Mouse (Mus musculus): ENCODE measurements around the gene Sec31a. TPM values are rescaled to one million over a fixed set of nuclear protein-coding genes. Genes with fewer than 3 reads are reported as not detected.

Sec31a gene
- polyA plus RNA-seq, 1 experiment from 2014 or later: 67.0 TPM

- H3K9ac ChIP-seq: no peak overlapping the region
- H3K27me3 ChIP-seq (replicated peaks): no peaks in the 10 kb centered on the region
- H3K4me1 ChIP-seq: no peaks in the 10 kb centered on the region
- H3K4me3 ChIP-seq: no peak overlapping the region
- ATAC-seq: peak; percentile 34; the same call in 1 of the 2 replicates
- 81% methylated on average over 11 of the region's 11 CpGs for WGBS (ENCODE audit: insufficient replicate concordance)
- no peak overlapping the region for H3K4me2 ChIP-seq
- peaks cover 79% of the 10 kb centered on the region for H3K36me3 ChIP-seq
- no peaks in the 10 kb centered on the region for H3K9me3 ChIP-seq (replicated peaks)
- H3K27ac ChIP-seq: no peak overlapping the region
Measured at GRCm38 (mm10) chr5:100369825-100370459, 46.1 kb downstream of the Sec31a start.

- H3K4me3 ChIP-seq: no peak overlapping the region
- H3K9me3 ChIP-seq (replicated peaks): no peaks in the 10 kb centered on the region
- H3K27ac ChIP-seq: no peak overlapping the region
- no peak overlapping the region for H3K4me2 ChIP-seq
- WGBS (ENCODE audit: insufficient replicate concordance): 71% methylated on average over 6 of the region's 6 CpGs
- no peaks in the 10 kb centered on the region for H3K4me1 ChIP-seq
- no peak for ATAC-seq
- H3K36me3 ChIP-seq: peaks cover 79% of the 10 kb centered on the region
- H3K27me3 ChIP-seq (replicated peaks): no peaks in the 10 kb centered on the region
- H3K9ac ChIP-seq: no peak overlapping the region
Measured at GRCm38 (mm10) chr5:100369093-100369492, 46.9 kb downstream of the Sec31a start.

DNA sequence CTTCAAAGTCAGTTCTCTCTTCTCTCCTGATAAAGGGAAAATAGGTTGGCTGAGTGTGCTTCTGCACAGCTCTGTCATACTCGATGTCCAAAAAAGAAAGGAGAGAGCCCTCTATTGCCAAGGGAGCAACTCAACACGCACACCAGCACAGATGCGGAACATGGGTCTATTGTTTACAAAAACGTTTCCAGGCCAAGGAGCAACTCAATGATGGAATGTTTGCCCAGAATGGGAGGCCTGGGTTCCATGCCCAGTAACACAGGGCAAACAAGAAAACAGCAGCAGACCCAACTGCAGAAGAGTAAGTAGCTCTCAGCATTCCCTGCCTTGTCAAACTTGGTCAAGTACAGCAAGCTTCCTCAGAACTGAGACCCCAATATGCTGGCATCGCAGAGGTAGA lies 47.5 kb downstream of the Sec31a start:
- Histone ChIP-seq H3K9me3 (replicated peaks) (no peaks in the 10 kb centered on the region), H3K9ac (no peak overlapping the region), H3K4me2 (no peak overlapping the region), H3K27ac (no peak overlapping the region), H3K36me3 (peaks cover 80% of the 10 kb centered on the region), H3K4me1 (no peaks in the 10 kb centered on the region), H3K4me3 (no peak overlapping the region), H3K27me3 (replicated peaks) (no peaks in the 10 kb centered on the region)
- 74% methylated on average over 5 of the region's 5 CpGs for WGBS (ENCODE audit: insufficient replicate concordance)
- no peak for ATAC-seq

DNA sequence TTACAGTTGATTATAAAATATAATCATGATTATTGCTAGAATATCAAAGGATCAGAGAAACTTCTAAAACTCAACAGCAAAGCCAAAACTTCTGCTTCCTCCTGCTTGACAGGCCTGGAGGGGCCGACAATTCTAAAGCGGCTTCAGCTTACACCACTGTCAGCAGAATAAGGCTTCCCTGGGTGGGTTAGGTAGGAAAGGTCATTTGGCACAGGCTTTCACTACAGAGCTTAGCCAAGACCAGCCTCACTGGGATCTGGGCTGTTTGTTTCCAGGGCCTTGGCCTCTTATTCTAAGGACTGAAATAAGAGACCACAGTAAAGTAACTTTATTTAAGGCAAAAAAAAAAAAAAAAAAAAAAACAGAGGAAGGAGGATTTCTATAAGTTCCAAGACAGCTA lies 49.0 kb downstream of the Sec31a start:
- Histone ChIP-seq H3K27ac (no peak overlapping the region), H3K27me3 (replicated peaks) (no peaks in the 10 kb centered on the region), H3K9me3 (replicated peaks) (no peaks in the 10 kb centered on the region), H3K9ac (no peak overlapping the region), H3K4me2 (no peak overlapping the region), H3K4me3 (no peak overlapping the region), H3K36me3 (peaks cover 84% of the 10 kb centered on the region), H3K4me1 (no peaks in the 10 kb centered on the region)
- 95% methylated on average over 2 of the region's 2 CpGs for WGBS (ENCODE audit: insufficient replicate concordance)
- no peak for ATAC-seq

DNA sequence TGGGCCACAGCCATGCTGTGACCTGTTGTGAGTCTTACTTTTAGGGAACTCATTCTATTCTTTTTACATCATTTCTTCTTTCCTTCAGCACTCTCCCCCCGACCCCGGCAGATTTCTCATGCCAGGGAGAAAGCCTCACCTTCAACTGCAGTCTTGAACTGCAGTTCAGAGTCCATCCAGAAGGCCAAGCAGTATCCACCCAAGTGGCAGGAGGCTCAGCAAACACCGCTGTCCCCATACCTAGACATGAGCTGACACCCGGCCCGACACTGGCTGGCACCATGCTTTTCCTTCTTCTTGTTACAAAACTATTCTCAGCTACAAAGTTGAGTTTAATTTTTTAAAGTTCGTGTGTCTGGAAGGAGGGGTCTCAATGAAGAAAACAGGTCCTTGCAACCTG lies 55.7 kb downstream of the Sec31a start:
- peaks cover 47% of the 10 kb centered on the region for H3K36me3 ChIP-seq
- ATAC-seq: no peak
- H3K27ac ChIP-seq: no peak overlapping the region
- H3K4me3 ChIP-seq: no peak overlapping the region
- 0 out of 2 replicates have a peak, but pooled peaks cover 12% of the 10 kb centered on the region for H3K4me1 ChIP-seq
- no peaks in the 10 kb centered on the region for H3K9me3 ChIP-seq (replicated peaks)
- H3K4me2 ChIP-seq: no peak overlapping the region
- no peak overlapping the region for H3K9ac ChIP-seq
- WGBS (ENCODE audit: insufficient replicate concordance): 69% methylated on average over 6 of the region's 6 CpGs
- H3K27me3 ChIP-seq (replicated peaks): no peaks in the 10 kb centered on the region

- H3K27me3 ChIP-seq (replicated peaks): no peaks in the 10 kb centered on the region
- no peak overlapping the region for H3K27ac ChIP-seq
- H3K4me2 ChIP-seq: no peak overlapping the region
- H3K4me1 ChIP-seq: 0 out of 2 replicates have a peak, but pooled peaks cover 12% of the 10 kb centered on the region
- H3K4me3 ChIP-seq: no peak overlapping the region
- no peaks in the 10 kb centered on the region for H3K9me3 ChIP-seq (replicated peaks)
- H3K9ac ChIP-seq: no peak overlapping the region
- H3K36me3 ChIP-seq: peaks cover 27% of the 10 kb centered on the region
- no peak for ATAC-seq
- whole genome bisulfite sequencing (ENCODE audit: insufficient replicate concordance): 44% methylated on average over 8 of the region's 8 CpGs
Measured at GRCm38 (mm10) chr5:100358334-100358733, 57.7 kb downstream of the Sec31a start.

DNA sequence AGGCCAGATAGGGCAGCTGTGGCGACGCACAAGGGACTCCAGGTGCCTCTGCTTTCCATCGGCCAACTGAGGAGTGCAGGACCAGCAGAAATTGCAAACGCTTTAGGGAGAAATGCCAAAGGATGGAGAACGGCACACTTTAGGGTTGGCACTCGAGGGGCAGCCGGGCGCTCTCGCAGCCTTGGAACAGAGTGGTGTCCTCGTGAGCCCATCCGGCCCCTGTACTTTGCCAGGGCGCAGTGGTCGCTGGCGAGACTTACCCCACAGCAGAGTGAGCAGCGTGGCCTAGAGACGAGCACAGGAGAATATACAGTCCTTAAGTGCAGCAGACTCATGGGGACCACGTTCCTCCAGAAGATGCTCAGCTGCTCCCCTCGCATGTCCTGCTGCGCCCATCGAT lies 61.4 kb downstream of the Sec31a start:
- Histone ChIP-seq H3K27me3 (replicated peaks) (no peaks in the 10 kb centered on the region), H3K4me2 (no peak overlapping the region), H3K36me3 (no peaks in the 10 kb centered on the region), H3K4me3 (no peak overlapping the region), H3K4me1 (0 out of 2 replicates have a peak, but pooled peaks cover 13% of the 10 kb centered on the region), H3K27ac (no peak overlapping the region), H3K9me3 (replicated peaks) (0 out of 2 replicates have a peak, but pooled peaks cover 4% of the 10 kb centered on the region), H3K9ac (no peak overlapping the region)
- no peak for ATAC-seq
- WGBS (ENCODE audit: insufficient replicate concordance): 85% methylated on average over 20 of the region's 20 CpGs

- Histone ChIP-seq H3K4me3 (no peak overlapping the region), H3K4me2 (no peak overlapping the region), H3K9ac (no peak overlapping the region), H3K27me3 (replicated peaks) (no peaks in the 10 kb centered on the region), H3K27ac (no peak overlapping the region), H3K36me3 (no peaks in the 10 kb centered on the region), H3K4me1 (0 out of 2 replicates have a peak, but pooled peaks cover 13% of the 10 kb centered on the region), H3K9me3 (replicated peaks) (0 out of 2 replicates have a peak, but pooled peaks cover 4% of the 10 kb centered on the region)
- ATAC-seq: no peak
- WGBS (ENCODE audit: insufficient replicate concordance): 69% methylated on average over 10 of the region's 10 CpGs
Measured at GRCm38 (mm10) chr5:100352986-100353848, 62.8 kb downstream of the Sec31a start.

GRCm38 (mm10) chr5:100350907-100351456 lies 65.1 kb downstream of the Sec31a start:
- Histone ChIP-seq H3K4me3 (no peak overlapping the region), H3K4me2 (no peak overlapping the region), H3K27me3 (replicated peaks) (no peaks in the 10 kb centered on the region), H3K36me3 (no peaks in the 10 kb centered on the region), H3K27ac (no peak overlapping the region), H3K4me1 (0 out of 2 replicates have a peak, but pooled peaks cover 7% of the 10 kb centered on the region), H3K9me3 (replicated peaks) (0 out of 2 replicates have a peak, but pooled peaks cover 4% of the 10 kb centered on the region), H3K9ac (no peak overlapping the region)
- peak; percentile 37 for ATAC-seq
- whole genome bisulfite sequencing (ENCODE audit: insufficient replicate concordance): 87% methylated on average over 8 of the region's 8 CpGs

- Histone ChIP-seq H3K36me3 (no peaks in the 10 kb centered on the region), H3K27me3 (replicated peaks) (no peaks in the 10 kb centered on the region), H3K9ac (no peak overlapping the region), H3K4me3 (no peak overlapping the region), H3K27ac (no peak overlapping the region), H3K4me2 (no peak overlapping the region), H3K4me1 (0 out of 2 replicates have a peak, but pooled peaks cover 7% of the 10 kb centered on the region), H3K9me3 (replicated peaks) (0 out of 2 replicates have a peak, but pooled peaks cover 4% of the 10 kb centered on the region)
- no peak for ATAC-seq
- WGBS (ENCODE audit: insufficient replicate concordance): 62% methylated on average over 10 of the region's 10 CpGs
Measured at GRCm38 (mm10) chr5:100349287-100350215, 66.5 kb downstream of the Sec31a start.

- no peak overlapping the region for H3K27ac ChIP-seq
- no peak for ATAC-seq
- H3K27me3 ChIP-seq (replicated peaks): no peaks in the 10 kb centered on the region; the same call in 1 of the 2 replicates
- no peak overlapping the region for H3K4me3 ChIP-seq
- H3K4me1 ChIP-seq: 0 out of 2 replicates have a peak, but pooled peaks cover 7% of the 10 kb centered on the region
- WGBS (ENCODE audit: insufficient replicate concordance): 62% methylated on average over 1 of the region's 1 CpGs
- H3K9me3 ChIP-seq (replicated peaks): no peaks in the 10 kb centered on the region
- H3K36me3 ChIP-seq: no peaks in the 10 kb centered on the region
- H3K9ac ChIP-seq: no peak overlapping the region
- no peak overlapping the region for H3K4me2 ChIP-seq
Measured at GRCm38 (mm10) chr5:100345118-100345517, 70.9 kb downstream of the Sec31a start.
